Mouse (Mus musculus) frontal cortex, postnatal 14 days (tissue): ENCODE results near the gene Iqschfp.

ENCODE experiments used
- DNase-seq, 2 experiments: peaks; one replicate each; pipeline ENCODE4 v3.0.0; 2022; ENCODE audit warnings: low spot score in 2 of 2

Iqschfp gene

GRCm38 (mm10) chr3:68518586-68518985 is 626.6 kb downstream of the Iqschfp start:
- no peak for DNase-seq

GRCm38 (mm10) chr3:68525361-68525878 is 633.4 kb downstream of the Iqschfp start:
- DNase-seq = no peak

GRCm38 (mm10) chr3:68526416-68526815 is 634.4 kb downstream of the Iqschfp start:
- no peak for DNase-seq

- no peak for DNase-seq
Measured at GRCm38 (mm10) chr3:68527182-68527581, 635.1 kb downstream of the Iqschfp start.

- DNase-seq = no peak
Measured at GRCm38 (mm10) chr3:68531908-68532307, 639.9 kb downstream of the Iqschfp start.

- DNase-seq = no peak
Measured at GRCm38 (mm10) chr3:68534571-68535051, 642.6 kb downstream of the Iqschfp start.

GRCm38 (mm10) chr3:68535160-68535728 is 643.2 kb downstream of the Iqschfp start:
- DNase-seq = no peak

GRCm38 (mm10) chr3:68536071-68536470 is 644.0 kb downstream of the Iqschfp start:
- no peak for DNase-seq

GRCm38 (mm10) chr3:68541688-68542087 is 649.7 kb downstream of the Iqschfp start:
- no peak for DNase-seq

- DNase-seq = peak; percentile 28 to 36
Measured at GRCm38 (mm10) chr3:68542944-68543501, 651.0 kb downstream of the Iqschfp start.

GRCm38 (mm10) chr3:68544811-68545210 is 652.8 kb downstream of the Iqschfp start:
- DNase-seq = no peak

GRCm38 (mm10) chr3:68545898-68546297 is 653.9 kb downstream of the Iqschfp start:
- no peak for DNase-seq

GRCm38 (mm10) chr3:68555087-68555662 is 663.1 kb downstream of the Iqschfp start:
- DNase-seq = no peak

GRCm38 (mm10) chr3:68556891-68557290 is 664.9 kb downstream of the Iqschfp start:
- DNase-seq = no peak

- no peak for DNase-seq
Measured at GRCm38 (mm10) chr3:68558744-68559143, 666.7 kb downstream of the Iqschfp start.

GRCm38 (mm10) chr3:68560057-68560456 is 668.0 kb downstream of the Iqschfp start:
- DNase-seq = no peak

- DNase-seq = no peak
Measured at GRCm38 (mm10) chr3:68562838-68563237, 670.8 kb downstream of the Iqschfp start.

- DNase-seq = no peak
Measured at GRCm38 (mm10) chr3:68563922-68564321, 671.9 kb downstream of the Iqschfp start.

- DNase-seq = no peak
Measured at GRCm38 (mm10) chr3:68564978-68565674, 673.1 kb downstream of the Iqschfp start.

- no peak for DNase-seq
Measured at GRCm38 (mm10) chr3:68565675-68566055, 673.6 kb downstream of the Iqschfp start.

- no peak for DNase-seq
Measured at GRCm38 (mm10) chr3:68567581-68567980, 675.5 kb downstream of the Iqschfp start.

- DNase-seq = no peak
Measured at GRCm38 (mm10) chr3:68568149-68568548, 676.1 kb downstream of the Iqschfp start.

- no peak for DNase-seq
Measured at GRCm38 (mm10) chr3:68568716-68569115, 676.7 kb downstream of the Iqschfp start.
